Mouse (Mus musculus): ENCODE results near the gene Hpn. TPM values are rescaled to one million over a fixed set of nuclear protein-coding genes. Genes with fewer than 3 reads are reported as not detected.
A peak's percentile ranks its signal among the peaks of the same experiment; 100 is the strongest.

Gene Hpn
- total RNA-seq, 1 experiment from 2014 or later: 13.0 TPM

DNA sequence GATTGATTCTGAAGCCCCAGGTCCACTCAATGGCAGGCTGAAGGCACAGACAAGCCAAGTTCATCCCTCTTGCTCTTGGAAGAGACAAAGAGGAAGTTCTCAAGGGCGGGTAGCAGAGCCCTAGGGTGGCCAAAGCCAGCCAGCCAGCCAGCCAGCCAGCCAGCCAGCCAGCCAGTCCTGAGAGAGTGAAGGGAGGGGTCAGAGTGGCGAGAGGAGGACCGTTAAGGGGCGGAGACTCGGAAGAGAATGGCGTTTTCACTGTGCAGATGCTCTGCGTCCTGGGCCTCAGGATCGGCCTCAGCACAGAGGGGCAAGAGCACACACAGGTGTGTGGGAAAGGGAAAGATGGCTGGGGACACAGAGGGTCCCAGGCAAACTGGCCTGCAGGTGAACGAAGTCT is 33.7 kb upstream of the Hpn start:
- ATAC-seq (replicated peaks in 1 of 2; ENCODE audit: insufficient read depth in 1 of 2, low FRiP score in 2 of 2, low TSS enrichment in 1 of 2, low read depth in 1 of 2, poor library complexity in 2 of 2, severe bottlenecking in 2 of 2): peak; percentile 64 to 79

DNA sequence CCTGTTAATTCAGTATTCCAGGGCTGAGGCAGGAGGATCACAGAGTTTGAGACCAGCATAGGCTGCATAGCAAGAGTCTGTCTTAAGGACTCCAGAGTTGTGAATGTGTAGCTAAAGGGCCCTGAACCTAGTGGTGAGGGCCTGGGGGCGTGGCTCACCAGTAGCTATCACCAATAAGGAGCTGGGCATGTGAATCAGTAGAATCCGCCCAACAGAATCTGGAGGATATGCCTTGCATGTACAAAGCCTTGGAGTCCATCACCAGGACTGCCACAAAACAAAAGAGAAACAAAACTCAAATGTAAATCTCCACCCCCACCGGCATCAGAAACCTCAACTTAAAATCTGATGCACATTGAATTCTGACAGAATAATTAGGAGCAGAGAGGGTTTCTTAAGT is 33.0 kb upstream of the Hpn start:
- no peak for ATAC-seq (replicated peaks in 1 of 2; ENCODE audit: insufficient read depth in 1 of 2, low FRiP score in 2 of 2, low TSS enrichment in 1 of 2, low read depth in 1 of 2, poor library complexity in 2 of 2, severe bottlenecking in 2 of 2)

- ATAC-seq (replicated peaks in 1 of 2; ENCODE audit: insufficient read depth in 1 of 2, low FRiP score in 2 of 2, low TSS enrichment in 1 of 2, low read depth in 1 of 2, poor library complexity in 2 of 2, severe bottlenecking in 2 of 2): no peak
Measured at GRCm38 (mm10) chr7:31145596-31146160, 30.6 kb upstream of the Hpn start.

GRCm38 (mm10) chr7:31144886-31145285 is 29.8 kb upstream of the Hpn start:
- ATAC-seq (replicated peaks in 1 of 2; ENCODE audit: insufficient read depth in 1 of 2, low FRiP score in 2 of 2, low TSS enrichment in 1 of 2, low read depth in 1 of 2, poor library complexity in 2 of 2, severe bottlenecking in 2 of 2): no peak

DNA sequence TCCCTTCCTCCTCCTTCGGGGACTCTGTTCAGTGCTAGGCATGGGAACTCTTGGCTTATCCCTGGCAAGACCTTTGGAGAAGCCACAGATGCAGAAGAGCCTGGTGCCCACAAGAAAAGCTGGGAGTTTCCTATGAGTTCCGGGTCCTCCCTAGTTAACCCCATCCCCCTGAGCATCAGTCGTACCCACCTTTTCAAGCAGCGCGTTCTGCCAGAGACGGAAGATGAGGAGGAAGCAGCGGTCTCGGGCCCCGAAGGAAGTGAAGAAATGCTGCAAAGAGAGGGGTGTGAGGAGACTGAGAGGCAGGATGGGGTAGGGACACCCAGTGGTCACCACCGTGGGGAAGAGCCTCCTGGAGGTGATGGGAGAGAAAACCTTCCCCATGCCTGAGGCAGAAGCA is 25.9 kb upstream of the Hpn start:
- ATAC-seq (replicated peaks in 1 of 2; ENCODE audit: insufficient read depth in 1 of 2, low FRiP score in 2 of 2, low TSS enrichment in 1 of 2, low read depth in 1 of 2, poor library complexity in 2 of 2, severe bottlenecking in 2 of 2): no peak

DNA sequence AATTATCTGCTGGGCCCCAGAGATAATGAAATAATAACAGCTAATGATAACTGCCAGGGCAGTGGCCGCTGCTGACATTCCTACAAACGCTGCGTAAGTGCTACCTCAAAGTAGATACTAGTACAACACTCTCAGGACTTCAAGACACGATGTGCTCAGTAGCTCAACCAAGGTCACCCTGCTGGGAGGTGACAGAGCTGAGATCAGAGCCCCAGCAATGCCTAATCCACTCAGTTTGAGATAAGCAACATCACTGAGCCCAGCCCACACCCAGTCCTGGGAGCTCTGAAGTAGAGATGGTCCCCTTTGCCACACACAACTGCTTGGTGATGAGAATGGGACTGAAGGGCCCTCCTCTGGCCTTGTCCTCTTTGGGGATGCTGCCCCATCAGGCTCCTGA is 25.2 kb upstream of the Hpn start:
- ATAC-seq (replicated peaks in 1 of 2; ENCODE audit: insufficient read depth in 1 of 2, low FRiP score in 2 of 2, low TSS enrichment in 1 of 2, low read depth in 1 of 2, poor library complexity in 2 of 2, severe bottlenecking in 2 of 2): no peak

DNA sequence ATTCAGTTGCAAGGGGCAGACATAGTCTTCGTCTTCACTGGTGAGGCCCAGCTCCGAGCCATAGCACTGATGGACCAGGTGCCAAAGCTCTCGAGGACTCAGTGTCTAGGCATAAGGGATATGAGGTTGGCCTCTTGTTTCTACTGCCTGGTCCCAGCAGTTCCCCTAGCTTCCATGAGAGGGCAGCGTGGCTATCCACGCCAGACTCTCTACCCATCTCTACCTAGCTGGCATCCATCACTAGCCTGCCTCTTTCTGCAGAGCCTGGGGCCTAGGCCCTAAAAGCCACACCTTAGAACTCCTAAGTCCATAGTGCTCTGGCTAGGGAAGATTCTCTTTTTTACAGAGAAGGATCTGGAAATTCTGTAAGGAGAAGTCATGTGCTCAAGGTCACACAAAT is 24.7 kb upstream of the Hpn start:
- ATAC-seq (replicated peaks in 1 of 2; ENCODE audit: insufficient read depth in 1 of 2, low FRiP score in 2 of 2, low TSS enrichment in 1 of 2, low read depth in 1 of 2, poor library complexity in 2 of 2, severe bottlenecking in 2 of 2): peak; percentile 85 to 90

DNA sequence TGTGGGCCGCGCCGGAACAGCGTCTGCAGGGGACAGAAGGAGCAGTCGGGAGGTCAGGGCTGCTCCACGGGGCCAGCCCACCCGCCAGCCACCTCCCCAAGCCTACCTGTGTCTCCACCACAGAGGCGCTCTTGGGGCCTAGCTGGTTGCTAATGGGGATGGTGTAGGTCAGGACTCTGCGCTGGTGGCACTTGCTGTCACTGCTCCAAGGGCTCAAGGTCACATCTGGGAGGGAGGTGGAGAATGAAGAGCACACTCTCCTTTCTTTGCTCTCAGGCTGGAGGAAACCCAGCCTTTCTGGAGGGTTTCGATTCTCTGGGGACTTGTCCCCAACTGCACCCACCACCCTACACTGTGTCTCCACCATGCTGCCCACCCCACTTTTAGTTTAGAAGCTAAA is 20.6 kb upstream of the Hpn start:
- ATAC-seq (replicated peaks in 1 of 2; ENCODE audit: insufficient read depth in 1 of 2, low FRiP score in 2 of 2, low TSS enrichment in 1 of 2, low read depth in 1 of 2, poor library complexity in 2 of 2, severe bottlenecking in 2 of 2): no peak

DNA sequence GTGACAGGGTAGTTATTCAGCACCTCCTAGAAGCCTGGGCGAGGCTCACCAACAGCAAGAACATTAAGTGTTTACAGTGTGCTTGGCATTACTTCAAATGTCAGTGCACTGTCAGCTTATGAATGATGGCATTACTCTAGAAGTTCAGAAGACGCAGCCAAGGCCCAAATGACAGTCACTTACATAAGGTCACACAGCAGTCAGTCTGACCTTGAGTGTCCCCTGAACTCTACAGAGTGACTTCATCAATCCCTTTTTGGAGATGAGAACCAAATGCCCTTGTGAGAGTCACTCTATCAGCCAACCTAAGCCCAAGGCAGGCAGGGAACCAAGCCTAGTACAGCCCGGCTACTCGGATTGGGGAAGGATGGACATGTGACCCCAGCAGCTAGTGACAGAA is 16.8 kb upstream of the Hpn start:
- no peak for ATAC-seq (replicated peaks in 1 of 2; ENCODE audit: insufficient read depth in 1 of 2, low FRiP score in 2 of 2, low TSS enrichment in 1 of 2, low read depth in 1 of 2, poor library complexity in 2 of 2, severe bottlenecking in 2 of 2)

DNA sequence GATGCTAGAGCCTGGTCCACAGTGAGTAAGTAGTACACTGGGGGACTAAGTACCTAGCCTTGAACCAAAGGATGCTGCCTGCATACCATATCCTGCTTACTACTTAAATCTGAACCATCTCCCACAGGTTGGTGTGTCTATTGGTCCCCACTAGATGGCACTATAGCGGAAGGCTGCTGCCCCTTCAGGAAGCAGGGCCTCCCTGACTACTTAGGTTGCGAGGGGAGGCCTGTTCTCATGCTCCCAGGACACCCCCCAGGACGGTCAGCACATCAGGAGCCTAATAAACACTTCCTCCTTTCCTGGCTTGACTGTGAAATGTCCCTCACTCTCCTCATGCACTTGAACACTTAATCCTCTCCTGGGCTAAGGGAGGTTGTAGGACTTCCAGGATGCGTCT is 15.8 kb upstream of the Hpn start:
- ATAC-seq (replicated peaks in 1 of 2; ENCODE audit: insufficient read depth in 1 of 2, low FRiP score in 2 of 2, low TSS enrichment in 1 of 2, low read depth in 1 of 2, poor library complexity in 2 of 2, severe bottlenecking in 2 of 2): peak; percentile 68 to 84

GRCm38 (mm10) chr7:31130197-31130596 is 15.1 kb upstream of the Hpn start:
- ATAC-seq (replicated peaks in 1 of 2; ENCODE audit: insufficient read depth in 1 of 2, low FRiP score in 2 of 2, low TSS enrichment in 1 of 2, low read depth in 1 of 2, poor library complexity in 2 of 2, severe bottlenecking in 2 of 2): no peak

DNA sequence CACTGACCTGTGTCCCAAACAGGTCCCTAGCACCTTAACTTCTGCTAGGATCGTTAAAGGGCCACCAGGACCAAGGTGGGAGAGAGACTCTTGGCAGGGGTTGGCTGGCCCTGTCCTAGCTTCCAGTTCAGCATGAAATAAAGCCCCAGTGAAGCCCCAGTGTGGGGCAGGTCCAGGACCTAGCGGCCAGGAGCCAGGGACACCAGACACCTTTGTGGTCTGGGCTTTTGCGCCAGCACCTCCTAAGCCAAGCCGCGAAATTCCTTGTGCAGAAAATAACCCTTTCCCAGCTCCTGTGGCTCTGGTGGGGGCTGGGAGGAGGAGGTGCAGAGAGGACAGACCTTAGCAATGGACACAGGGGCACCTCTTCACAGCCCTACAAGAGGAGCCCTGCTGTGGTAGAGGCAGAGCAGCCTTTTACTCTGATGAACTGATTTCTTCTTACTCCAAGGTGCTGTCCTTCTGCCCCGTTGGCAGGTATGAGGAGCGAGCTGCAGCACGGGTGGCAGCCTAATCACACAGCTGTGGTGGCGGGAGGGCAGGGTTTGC is 13.1 kb upstream of the Hpn start:
- ATAC-seq (replicated peaks in 1 of 2; ENCODE audit: insufficient read depth in 1 of 2, low FRiP score in 2 of 2, low TSS enrichment in 1 of 2, low read depth in 1 of 2, poor library complexity in 2 of 2, severe bottlenecking in 2 of 2): no peak

GRCm38 (mm10) chr7:31126851-31127724 is 12.0 kb upstream of the Hpn start, which contains the start of gene Scn1b:
Gene Scn1b, minus strand, starts transcription at chr7:31127003.
- no peak for ATAC-seq (replicated peaks in 1 of 2; ENCODE audit: insufficient read depth in 1 of 2, low FRiP score in 2 of 2, low TSS enrichment in 1 of 2, low read depth in 1 of 2, poor library complexity in 2 of 2, severe bottlenecking in 2 of 2)

DNA sequence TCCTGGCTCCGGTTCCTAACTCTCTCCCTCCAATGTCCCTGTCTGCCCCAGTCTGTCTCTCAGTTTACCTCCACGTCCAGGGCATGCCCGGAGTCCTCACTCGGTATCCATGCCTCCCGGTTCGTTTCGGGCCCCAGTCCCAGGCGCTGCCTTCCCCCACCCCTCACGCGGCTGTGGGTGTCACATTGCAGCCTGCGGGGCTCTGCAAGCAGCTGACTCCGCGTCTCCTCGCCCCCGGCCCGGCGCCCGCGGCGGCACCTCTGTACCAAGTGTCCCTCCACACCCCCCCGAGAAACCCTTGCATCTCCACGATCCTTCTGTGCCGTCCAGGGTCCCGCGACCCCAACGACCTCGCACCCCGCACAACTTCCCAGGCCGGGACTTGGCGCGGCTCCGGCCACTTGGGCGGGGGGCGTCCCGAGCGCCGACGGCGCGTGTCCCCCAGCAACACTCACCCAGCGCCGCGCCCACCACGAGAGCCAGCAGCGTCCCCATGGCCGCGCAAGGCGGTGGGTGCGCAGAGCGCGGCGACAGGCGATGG is 11.2 kb upstream of the Hpn start:
- ATAC-seq (replicated peaks in 1 of 2; ENCODE audit: insufficient read depth in 1 of 2, low FRiP score in 2 of 2, low TSS enrichment in 1 of 2, low read depth in 1 of 2, poor library complexity in 2 of 2, severe bottlenecking in 2 of 2): no peak

- peak; percentile 34 to 42; a peak in 3 of 4 replicates for ATAC-seq (replicated peaks in 1 of 2; ENCODE audit: insufficient read depth in 1 of 2, low FRiP score in 2 of 2, low TSS enrichment in 1 of 2, low read depth in 1 of 2, poor library complexity in 2 of 2, severe bottlenecking in 2 of 2)
Measured at GRCm38 (mm10) chr7:31125116-31125515, 10.0 kb upstream of the Hpn start.

DNA sequence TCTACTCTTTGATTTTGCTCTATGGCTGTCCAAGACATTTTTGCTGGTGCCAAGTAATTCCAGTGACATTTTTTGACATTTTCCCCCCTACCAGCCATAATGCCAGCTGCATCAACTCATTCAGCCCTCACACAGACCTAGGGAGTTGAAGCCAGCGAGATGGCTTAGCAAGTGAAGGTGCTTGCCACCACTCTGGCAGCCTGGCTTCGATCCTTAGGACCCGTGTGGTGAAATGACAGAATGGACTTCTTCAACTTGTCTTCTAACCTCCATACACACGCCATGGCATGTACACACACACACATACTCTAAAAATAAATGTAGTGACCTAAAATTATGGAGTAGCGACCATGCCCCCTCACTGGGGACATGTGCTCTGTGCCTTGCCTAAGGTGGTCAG is 9.3 kb upstream of the Hpn start:
- no peak for ATAC-seq (replicated peaks in 1 of 2; ENCODE audit: insufficient read depth in 1 of 2, low FRiP score in 2 of 2, low TSS enrichment in 1 of 2, low read depth in 1 of 2, poor library complexity in 2 of 2, severe bottlenecking in 2 of 2)

- ATAC-seq (replicated peaks in 1 of 2; ENCODE audit: insufficient read depth in 1 of 2, low FRiP score in 2 of 2, low TSS enrichment in 1 of 2, low read depth in 1 of 2, poor library complexity in 2 of 2, severe bottlenecking in 2 of 2): no peak
Measured at GRCm38 (mm10) chr7:31123697-31124096, 8.6 kb upstream of the Hpn start.

Data from hematopoietic stem cell, adult 5-6 weeks (primary cell).